Mouse (Mus musculus) 3T3-L1 (cell line): ENCODE data around the gene Ttc30b.
"Not testable (repeated sequence)": the region's sequence is repeated elsewhere in the genome, so short reads cannot be mapped to it uniquely, and the experiment has no call there.

Experiments used
- DNase-seq: peaks from one replicate; pipeline ENCODE4 v3.0.0-alpha.2; 2015; ENCODE audit warnings: low read depth, low spot score

The Ttc30b gene

DNA sequence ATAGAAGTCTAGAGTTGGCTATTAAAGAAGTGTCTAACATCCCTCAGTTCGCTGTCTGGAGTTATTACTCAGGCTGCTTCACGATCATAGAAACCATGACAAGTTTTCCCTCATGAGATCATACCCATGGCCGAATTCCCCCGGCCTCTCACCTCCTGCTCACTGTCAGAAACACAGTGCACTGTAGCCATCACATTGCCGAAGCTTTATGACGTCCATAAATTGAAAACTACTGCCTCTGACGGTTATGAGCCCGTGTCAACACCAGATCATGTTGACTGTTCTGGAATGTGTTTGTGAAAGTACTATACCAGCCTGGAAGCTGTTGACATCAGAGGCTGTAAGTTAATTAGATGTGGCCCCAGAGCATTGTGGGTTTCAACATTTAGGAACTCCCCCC is 12.3 kb upstream of the Ttc30b start:
- DNase-seq: no peak

DNA sequence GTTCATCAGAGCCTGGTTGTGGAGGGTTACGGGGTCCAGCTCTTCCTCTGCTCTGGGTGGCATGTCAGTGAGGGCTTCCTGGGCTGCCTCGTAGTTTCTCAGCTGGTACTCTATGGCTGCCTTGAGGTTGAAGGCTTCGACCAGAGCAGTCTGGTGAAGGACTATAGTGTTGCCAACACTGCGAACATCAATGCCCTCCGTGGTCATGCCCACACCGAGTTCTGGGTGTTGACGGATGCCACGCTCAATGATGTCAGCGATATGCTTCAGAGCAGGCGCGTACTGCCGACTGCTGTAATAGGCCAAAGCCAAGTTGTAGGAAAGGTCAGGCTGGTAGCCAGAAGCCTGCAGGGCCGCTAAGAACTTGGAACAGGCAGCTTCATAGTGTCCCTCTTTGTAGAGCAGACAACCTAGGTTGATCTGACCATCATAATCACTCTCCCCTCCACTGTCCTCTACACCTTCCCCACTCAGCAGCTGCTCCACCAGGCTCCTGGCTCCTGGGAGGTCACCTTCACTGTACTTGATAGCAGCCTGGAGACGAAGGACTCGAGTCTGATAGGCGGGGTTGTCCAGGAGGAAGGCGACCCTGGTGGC is 767 bp downstream of the Ttc30b start:
- DNase-seq: not testable (repeated sequence)

DNA sequence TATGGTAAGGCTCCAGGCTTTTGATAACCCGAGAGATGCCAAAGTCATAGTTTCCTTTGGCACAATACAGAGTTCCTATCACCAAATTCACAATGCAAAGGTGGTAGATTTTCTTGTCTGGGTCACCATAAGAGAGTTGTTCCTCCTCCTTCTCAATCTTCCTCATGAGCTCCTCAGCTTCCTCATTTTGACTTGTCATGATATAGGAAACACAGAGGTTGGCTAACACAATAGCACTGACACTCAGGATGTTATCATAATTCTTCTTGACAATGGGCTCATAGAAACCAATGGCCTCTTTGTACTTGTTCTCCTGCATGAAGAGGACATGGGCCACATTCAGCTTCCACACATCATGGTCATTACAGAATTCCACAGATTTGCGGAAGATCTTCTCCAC is 1.7 kb downstream of the Ttc30b start:
- not testable (repeated sequence) for DNase-seq

DNA sequence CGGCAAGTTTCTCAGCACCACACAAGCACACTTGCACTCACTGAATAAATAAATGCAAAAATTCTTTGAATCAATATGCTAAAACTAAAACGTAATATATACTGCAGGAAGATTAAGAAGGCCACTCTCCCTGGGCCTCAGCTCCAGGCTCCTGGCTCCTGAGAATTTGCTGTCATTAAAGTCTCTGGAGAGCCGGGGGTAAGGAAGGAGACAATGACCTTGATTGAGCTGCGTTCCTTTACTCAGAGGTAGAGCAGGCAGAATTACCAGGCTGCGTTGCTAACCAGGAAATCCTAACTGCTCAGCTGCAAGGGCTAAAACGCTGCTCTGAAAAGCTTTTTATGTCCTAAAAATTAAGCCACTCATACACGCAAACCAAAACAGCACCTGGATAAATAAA is 4.8 kb downstream of the Ttc30b start:
- DNase-seq: no peak

DNA sequence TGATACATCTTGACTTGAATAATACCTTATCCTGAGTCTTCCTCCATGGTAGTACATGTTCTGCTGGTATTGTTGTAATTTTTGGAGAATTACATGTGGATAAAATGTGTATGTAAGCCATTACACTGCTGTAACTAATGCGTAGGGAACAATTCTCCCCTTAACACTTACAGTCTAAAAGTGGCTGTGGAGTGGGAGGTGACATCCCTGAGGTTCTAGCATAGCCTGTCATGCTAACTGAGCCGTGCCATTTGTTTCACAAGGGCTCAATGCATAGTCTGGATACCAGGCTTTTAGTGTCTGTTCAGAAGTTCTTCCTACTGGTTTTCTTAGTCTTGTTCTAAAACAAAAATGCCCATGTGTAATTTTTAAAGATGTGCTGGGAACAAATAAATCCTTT is 7.4 kb downstream of the Ttc30b start:
- DNase-seq: no peak

DNA sequence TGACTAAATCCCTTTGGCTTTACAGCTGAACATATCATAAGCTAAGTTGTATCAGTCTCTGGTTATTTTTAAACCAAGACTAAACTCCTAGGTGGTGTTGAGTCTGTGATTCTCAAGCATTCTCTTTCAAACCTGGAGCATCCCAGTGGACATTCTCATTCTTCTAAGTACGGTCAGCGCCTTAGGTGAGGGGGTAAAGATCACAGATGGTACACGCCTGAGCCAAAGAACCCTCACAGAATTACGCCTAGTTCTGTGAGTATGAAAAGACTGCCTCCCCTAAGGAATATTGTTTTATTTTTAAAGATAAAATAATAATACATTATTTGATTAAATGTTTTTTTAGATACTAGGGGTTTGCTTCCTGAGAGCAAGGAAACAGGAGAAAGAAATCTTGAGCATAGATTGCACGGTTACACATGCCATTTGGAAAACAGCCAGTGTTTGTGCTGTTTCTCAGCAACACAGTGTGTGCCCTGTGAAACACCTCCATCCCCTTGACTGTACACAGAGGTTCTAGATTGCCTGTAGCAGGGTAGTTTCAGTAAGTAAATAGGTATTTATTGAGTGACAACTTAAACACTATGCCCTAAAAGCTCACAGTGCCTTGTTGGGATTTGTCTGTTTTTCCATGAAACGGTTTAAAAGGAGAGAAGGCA is 8.5 kb downstream of the Ttc30b start:
- no peak for DNase-seq

DNA sequence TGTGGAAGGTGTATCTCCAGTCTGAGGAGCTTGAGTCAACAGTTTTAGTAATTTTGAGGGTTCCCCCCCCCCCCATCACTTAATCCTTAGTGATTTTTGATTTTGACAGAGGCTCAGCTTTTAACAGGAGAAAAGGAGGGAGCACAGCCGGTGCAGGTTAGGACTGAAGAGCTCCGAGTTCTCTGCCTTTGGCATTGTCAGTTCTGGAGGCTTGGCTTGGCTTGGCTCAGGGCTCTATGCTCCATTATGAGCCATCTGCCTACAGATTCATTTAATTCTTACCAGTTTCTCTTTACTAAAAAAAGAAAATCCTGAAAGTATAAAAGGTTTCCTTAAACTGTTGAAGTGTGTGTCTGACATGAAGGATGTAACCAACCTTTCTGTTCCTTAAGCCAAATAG is 9.2 kb downstream of the Ttc30b start:
- no peak for DNase-seq

DNA sequence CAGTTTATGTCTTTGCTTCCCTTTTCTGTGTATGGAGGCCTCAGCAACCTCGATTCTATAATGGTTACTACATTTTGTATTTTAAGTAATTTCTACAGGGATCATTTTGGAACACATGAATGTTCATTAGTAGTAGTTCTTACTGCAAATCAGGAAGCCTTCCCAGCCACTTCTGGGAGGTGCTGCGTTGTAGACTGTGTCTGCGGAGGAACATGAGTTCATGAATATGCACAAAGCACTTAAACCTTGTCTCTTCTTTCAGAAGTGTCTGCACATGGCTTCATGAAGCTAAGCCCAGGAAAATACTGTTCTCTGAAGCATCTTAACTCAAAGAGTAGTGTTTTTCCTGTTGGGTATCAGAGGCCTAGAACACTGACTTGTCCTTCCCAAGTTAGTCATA is 10.4 kb downstream of the Ttc30b start:
- no peak for DNase-seq

DNA sequence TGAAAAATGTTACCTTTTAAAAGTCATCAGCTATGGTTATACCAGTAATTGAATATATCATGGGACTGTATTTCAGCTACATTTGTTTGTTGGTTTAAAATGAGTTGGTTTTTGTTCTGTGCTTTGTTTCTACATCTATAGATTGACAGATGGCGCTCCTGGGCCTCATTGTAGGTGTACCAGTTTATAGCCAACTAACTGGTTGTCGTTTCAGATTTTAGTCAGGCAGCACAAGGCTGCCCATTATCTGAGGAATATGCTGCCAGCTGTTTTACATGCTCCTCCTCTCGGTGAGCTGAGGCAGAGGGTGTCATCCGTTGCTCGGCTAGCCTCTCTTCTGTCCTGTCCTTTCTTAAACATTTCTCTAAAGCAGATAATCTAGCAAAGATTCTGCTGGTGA is 12.3 kb downstream of the Ttc30b start:
- no peak for DNase-seq

DNA sequence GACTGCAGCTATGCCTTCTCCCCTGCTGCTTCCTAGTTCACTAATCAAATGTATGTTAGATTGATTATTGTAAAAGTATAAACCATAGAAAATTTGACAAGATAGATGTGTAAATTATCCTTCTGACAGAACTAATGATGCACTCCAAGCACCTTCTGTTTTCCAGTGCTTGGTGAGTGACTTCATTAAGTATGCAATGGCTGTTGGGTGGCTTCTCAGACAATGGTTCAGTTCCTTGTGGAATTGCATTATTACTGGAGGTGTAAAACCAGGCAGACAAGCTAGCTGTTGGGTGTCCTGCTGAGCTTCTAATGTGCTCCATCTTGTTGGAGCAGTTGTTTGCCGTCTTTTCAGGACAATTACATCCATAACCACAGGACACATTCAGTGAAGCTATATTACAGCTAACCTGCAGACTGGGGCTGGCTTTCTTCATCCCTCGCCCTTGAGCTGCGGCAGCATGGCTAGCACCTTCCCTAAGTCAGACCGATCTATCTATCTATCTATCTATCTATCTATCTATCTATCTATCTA is 14.5 kb downstream of the Ttc30b start:
- DNase-seq: no peak

DNA sequence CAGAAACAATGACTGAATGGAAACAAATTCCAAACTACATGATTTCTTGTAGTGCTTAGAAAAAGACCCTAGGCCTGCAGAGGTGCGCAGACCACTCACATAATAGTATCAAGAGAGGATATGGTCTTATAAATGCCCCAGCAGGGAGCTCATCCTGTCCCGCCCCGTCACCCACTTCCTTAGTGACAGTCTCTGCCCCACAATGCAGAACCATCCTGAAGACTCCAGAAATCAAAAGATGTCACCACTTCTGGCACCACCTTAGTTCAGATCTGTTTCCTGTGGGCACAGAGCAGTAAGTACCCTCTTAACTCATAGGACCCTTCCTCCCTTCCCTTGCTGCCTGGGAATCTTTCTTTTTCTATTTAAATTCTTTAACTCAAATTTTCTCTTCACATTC is 23.3 kb downstream of the Ttc30b start:
- no peak for DNase-seq

DNA sequence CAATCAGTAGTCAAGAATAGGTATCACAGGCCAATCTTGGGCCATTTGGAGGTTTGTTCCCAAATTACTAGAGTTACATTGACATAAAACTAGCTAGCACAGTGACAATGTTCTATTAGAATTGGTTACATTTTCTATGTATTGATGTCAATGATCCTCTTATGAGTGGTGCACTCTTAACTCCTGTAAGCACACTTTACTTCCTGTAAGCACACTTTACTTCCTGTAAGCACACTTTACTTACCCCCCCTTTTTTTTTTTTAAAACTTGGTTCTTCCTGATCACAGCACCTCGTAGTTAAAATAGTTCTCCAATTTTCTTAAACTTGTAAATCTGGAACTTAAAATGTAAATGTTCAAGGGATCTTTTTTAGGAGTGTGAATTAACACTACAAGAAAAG is 31.2 kb downstream of the Ttc30b start:
- no peak for DNase-seq

DNA sequence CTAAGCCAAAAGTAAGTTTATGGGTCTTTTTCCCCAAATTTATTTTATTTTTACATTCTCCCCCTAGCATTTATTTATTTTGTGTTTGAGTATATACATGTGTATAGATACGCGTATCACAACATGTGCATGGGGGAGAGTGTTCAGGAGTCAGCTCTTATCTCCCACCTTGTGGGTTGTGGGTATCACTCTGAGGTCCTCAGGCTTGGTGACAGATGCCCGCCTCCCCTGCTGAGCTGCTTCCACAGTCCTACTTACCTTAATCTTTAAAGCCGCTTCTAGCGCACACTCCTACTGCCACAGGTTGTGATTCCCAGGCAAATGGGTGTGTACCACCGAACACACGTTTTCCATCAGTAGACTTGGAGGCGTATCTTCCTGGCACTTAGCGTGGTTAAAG is 36.5 kb downstream of the Ttc30b start:
- no peak for DNase-seq

DNA sequence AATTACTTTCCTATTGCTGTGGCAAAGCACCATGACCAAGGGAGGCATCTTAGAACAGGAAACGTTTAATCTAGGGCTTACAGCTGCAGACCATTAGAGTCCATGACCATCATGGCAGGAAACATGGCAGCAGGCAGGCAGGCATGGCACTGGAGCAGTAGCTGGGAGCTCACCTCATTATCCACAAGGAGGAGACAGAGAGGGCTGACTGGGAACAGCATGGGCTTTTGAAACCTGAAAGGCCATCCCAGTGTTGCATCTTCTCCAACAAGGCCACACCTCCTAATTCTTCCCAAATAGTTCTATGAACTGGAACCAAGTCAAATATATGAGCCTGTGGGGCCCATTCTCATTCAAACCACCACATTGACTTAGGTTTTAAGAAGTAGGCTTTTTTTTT is 38.1 kb downstream of the Ttc30b start:
- DNase-seq: peak; percentile 34

DNA sequence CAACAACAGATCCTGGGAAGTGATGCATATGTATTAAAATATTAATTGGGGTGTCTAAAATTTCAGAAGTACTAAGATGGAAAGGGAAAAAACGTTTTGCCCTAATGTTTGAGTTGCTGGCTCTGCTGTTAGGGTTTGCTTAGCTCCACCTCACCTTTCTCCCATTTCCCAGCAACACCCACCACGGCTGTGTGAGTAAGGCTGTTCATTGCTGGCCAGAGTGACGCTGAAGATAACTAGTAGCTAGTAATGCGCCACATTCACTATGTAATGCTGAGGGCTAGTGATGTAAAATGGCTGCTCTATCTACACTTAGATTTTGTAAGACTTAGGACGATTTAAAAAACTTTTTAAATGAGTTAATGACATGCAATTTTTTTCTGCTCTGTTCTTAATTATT is 42.7 kb downstream of the Ttc30b start:
- no peak for DNase-seq

DNA sequence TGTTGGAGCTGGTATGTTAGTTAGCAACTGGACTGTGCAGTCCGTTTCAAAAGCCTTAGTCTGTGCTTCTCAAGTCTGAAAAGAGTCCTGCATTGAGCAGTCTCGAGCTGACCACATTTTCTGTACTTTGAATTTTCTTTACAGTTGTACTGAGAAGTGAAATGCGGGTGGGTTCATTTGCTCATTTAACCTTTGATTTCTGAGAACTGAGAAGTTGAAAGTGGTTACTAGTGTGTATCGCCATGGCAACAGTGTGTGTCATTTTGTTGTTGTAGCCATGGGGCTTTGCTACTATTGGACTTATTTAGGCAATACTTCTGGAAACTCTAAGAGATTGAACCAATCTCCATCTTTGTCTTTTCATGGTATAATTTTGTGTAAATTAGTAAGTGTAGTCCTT is 46.4 kb downstream of the Ttc30b start:
- DNase-seq: no peak
